ENCODE assay signal across 33 mouse cellular contexts in the genomic region with DNA sequence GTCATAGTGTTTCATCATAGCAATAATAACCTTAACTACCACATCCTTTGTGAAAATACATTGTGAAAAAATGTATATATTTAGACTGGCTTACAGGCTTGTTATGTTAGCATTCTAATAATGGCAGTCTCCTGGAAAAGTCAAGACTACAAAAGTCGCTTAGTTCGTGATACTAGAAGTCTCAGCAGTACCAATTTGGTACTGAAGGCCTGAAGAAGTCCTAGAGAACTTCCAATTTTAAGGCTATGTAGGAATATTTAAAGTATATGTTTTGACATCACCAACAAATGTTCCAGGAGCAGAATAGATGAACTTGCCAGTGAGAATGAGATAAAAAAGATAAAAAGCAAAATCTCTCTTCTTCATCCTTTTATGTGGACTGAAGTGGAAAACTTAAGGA.
"Had no signal": no experiment of that assay in that cellular context is flagged by ENCODE, and none has a peak within 500 bp of the region (broad histone marks: within the 10 kb centered on the region; RNA-seq: fewer than 3 reads in every experiment).

No protein-coding gene starts in this region.

- DNase-seq: heart, postnatal 10 days; heart, postnatal 14 days; heart, postnatal 36 days; heart, postnatal 4 days; kidney, adult 11 months; kidney, adult 18-20 months; kidney, adult 2 months; kidney, adult 8-10 months; kidney, adult 9 months; kidney, postnatal 10 days; kidney, postnatal 14 days; kidney, postnatal 25 days; kidney, postnatal 36 days; kidney, postnatal 4 days; layer of hippocampus, adult 9-11 months; layer of hippocampus, postnatal 36 days had no signal

- H3K4me3 ChIP-seq: heart, embryonic 12.5 days; heart, embryonic 13.5 days; heart, embryonic 15.5 days; hindbrain, embryonic 10.5 days; hindbrain, embryonic 12.5 days; hindbrain, embryonic 13.5 days; hindbrain, embryonic 15.5 days; intestine, embryonic 15.5 days; kidney, embryonic 15.5 days; layer of hippocampus, adult 2 months had no signal

- ATAC-seq: hindbrain, embryonic 16.5 days; hindbrain, postnatal 0 days; inflammation-experienced regulatory T-cells, adult 6 months; intestine, embryonic 15.5 days; intestine, embryonic 16.5 days; intestine, postnatal 0 days had no signal

- H3K27ac ChIP-seq: heart, embryonic 13.5 days; heart, embryonic 15.5 days; hindbrain, embryonic 10.5 days; hindbrain, embryonic 12.5 days; hindbrain, embryonic 13.5 days; hindbrain, embryonic 14.5 days; hindbrain, embryonic 15.5 days; hindbrain, postnatal 0 days; intestine, embryonic 15.5 days; kidney, embryonic 15.5 days; kidney, postnatal 0 days; layer of hippocampus, adult 2 months had no signal

- H3K4me1 ChIP-seq: heart, embryonic 12.5 days; heart, embryonic 13.5 days; heart, embryonic 15.5 days; hindbrain, embryonic 10.5 days; hindbrain, embryonic 12.5 days; hindbrain, embryonic 13.5 days; hindbrain, embryonic 15.5 days; intestine, embryonic 15.5 days; kidney, embryonic 15.5 days had no signal
